Mouse (Mus musculus) lung, postnatal 4 days (tissue): ENCODE results near the gene Gm10406.
"Not testable (repeated sequence)": the region's sequence is repeated elsewhere in the genome, so short reads cannot be mapped to it uniquely, and the experiment has no call there.

ENCODE experiments used
- DNase-seq, 2 experiments: peaks; one replicate each; pipeline ENCODE4 v3.0.0; 2021

Gm10406 gene

DNA sequence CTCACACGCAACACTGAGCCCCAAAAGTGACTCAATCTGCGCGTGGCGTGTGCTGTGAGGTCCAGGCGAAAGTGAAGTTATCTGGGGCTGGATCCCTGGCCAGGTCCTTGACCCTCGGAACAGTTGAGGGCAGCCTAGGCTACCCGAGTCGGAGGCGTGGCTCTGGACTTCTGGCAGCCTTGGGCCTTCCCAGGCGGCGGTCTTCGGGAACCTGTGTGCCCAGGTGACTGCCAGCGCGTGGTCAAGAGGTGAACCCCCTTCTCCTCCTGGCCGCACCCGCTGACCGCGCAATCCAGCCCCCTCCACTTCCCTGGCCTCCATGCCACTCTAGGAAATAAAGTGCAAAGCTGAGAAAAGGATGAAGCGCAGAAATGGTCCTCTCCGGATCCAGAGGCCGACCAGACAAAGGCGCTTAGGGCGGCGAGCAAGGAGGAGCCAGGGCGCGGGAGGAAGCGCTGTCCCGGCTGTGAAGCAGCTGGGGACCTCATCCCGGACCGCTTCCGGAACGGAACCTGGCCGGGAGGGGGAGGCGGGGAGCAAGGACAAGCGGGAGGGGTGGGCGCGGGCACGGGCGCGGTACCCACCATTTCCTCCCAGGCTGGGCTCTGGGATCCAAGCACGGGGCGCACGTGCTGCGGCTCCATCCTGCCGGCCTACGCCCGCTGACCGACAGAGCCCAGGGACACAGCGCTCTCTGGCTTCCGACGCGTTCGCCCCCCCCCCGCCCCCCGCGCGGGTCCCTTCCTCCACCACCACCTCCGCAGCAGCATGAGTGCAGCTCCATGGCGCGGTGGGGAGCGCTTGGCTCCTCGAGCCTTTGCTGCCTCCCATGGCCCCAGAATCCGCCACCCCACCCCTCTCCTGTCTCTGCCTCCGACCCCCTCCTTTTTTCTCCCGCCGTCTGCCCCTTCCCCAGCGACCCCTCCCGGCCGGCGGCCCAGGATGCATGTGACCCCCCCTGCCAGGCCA lies at the start of gene Gm10406:
Gm10406 (minus strand) TSS at position 669 of the 969 bp plus-strand sequence.
- DNase-seq: peak; percentile 56 to 77

DNA sequence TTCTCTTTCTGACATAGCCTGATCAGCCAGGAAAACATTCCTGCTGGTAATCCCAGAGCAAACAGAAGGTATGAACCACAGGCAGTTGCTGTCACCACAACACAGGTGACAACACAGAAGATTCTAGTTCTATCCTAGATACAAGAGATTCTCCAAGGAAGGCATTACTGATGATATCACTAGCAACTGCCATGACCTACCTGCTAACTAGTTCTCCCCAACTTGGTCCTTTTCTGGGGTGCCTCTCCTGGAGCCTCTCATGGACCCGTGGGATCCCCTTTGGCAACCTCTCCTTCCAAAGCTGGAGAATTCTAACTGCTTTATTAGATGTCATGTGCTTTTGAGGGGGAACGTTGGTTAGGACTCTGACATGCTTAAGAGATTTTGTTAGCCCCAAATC lies 17.6 kb upstream of the Gm10406 start, which contains the start of gene Gm3685:
Gm3685 (minus strand) TSS at position 101 of the 400 bp plus-strand sequence.
- not testable (repeated sequence) for DNase-seq

DNA sequence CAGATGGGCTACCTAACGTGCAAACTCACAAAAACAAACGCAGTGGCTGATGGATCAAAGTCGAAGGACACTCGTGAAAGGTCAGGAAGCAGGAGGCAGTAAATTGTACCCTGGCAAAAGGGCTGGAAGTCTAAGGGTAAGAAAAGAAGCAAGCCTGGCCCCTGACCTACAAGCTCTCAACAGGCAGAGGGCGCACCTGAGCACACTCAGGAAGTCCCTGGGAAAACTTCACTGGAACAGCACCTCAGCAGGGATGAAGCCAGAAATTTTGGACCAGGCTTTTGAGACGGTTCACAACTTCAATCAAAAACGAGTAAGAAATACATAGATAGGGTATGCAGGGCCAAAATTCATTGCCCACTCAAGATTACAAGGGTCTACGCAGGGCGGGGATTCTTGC lies 975 bp downstream of the Gm10406 start:
- peak; percentile 4 to 21 for DNase-seq

DNA sequence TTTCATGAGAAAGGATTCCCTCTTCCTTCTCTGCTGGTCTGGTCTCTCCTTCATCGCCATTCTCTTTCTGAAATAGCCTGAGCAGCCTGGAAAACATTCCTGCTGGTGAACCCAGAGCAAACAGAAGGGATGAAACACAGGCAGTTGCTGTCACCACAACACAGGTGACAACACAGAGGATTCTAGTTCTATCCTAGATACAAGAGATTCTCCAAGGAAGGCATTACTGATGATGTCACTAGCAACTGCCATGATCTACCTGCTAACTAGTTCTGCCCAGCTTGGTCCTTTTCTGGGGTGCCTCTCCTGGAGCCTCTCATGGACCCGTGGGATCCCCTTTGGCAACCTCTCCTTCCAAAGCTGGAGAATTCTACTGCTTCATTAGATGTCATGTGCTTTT lies 53.5 kb downstream of the Gm10406 start, which contains the start of gene Gm6356:
Gm6356 (minus strand) TSS at position 101 of the 400 bp plus-strand sequence.
- not testable (repeated sequence) for DNase-seq
